Mouse (Mus musculus) yolk sac, embryonic 10.5 days (tissue): ENCODE measurements at regions not wholly inside any gene's neighbourhood (a gene's known extent, or its start where the extent isn't known, plus 50 kb on each side); places are given as distances from the start of the nearest gene placed in this dataset.

Experiments used
- DNase-seq: peaks from one replicate; pipeline ENCODE4 v3.0.0-alpha.2; 2017; ENCODE audit warnings: low spot score

- DNase-seq, result no peak
These were observed 132.2 kb upstream of the Map3k1 start for GRCm38 (mm10) chr13:111940796-111941513.

- no peak for DNase-seq
These were observed 133.2 kb upstream of the Map3k1 start for GRCm38 (mm10) chr13:111941946-111942345.

- no peak for DNase-seq
These were observed 134.7 kb upstream of the Map3k1 start for GRCm38 (mm10) chr13:111943392-111944088.

- no peak for DNase-seq
These were observed 135.3 kb upstream of the Map3k1 start for GRCm38 (mm10) chr13:111944089-111944406.

GRCm38 (mm10) chr13:111946271-111946670, 137.5 kb upstream of the Map3k1 start:
- no peak for DNase-seq

- no peak for DNase-seq
These were observed 138.0 kb upstream of the Map3k1 start for GRCm38 (mm10) chr13:111946811-111947210.

GRCm38 (mm10) chr13:111948395-111948794, 139.6 kb upstream of the Map3k1 start:
- DNase-seq, result no peak

- no peak for DNase-seq
These were observed 141.2 kb upstream of the Map3k1 start for GRCm38 (mm10) chr13:111950042-111950441.

- no peak for DNase-seq
These were observed 145.2 kb upstream of the Map3k1 start for GRCm38 (mm10) chr13:111953860-111954519.

- DNase-seq, result no peak
These were observed 145.7 kb upstream of the Map3k1 start for GRCm38 (mm10) chr13:111954520-111954884.

GRCm38 (mm10) chr13:111957118-111957517, 148.3 kb upstream of the Map3k1 start:
- DNase-seq, result no peak

- no peak for DNase-seq
These were observed 149.0 kb upstream of the Map3k1 start for GRCm38 (mm10) chr13:111957674-111958273.

GRCm38 (mm10) chr13:111958421-111958820, 149.6 kb upstream of the Map3k1 start:
- DNase-seq, result no peak

- no peak for DNase-seq
These were observed 151.2 kb upstream of the Map3k1 start for GRCm38 (mm10) chr13:111960036-111960435.

- DNase-seq, result no peak
These were observed 152.6 kb upstream of the Map3k1 start for GRCm38 (mm10) chr13:111961423-111961822.

- no peak for DNase-seq
These were observed 153.4 kb upstream of the Map3k1 start for GRCm38 (mm10) chr13:111962155-111962554.

- DNase-seq, result no peak
These were observed 157.3 kb upstream of the Map3k1 start for GRCm38 (mm10) chr13:111966113-111966512.

- no peak for DNase-seq
These were observed 157.8 kb upstream of the Map3k1 start for GRCm38 (mm10) chr13:111966627-111967026.

- DNase-seq, result no peak
These were observed 159.4 kb upstream of the Map3k1 start for GRCm38 (mm10) chr13:111968197-111968596.

GRCm38 (mm10) chr13:111974282-111974681, 165.5 kb upstream of the Map3k1 start:
- DNase-seq, result no peak

GRCm38 (mm10) chr13:111975549-111975948, 166.8 kb upstream of the Map3k1 start:
- no peak for DNase-seq

GRCm38 (mm10) chr13:111977769-111978674, 169.2 kb upstream of the Map3k1 start:
- no peak for DNase-seq
